16 mouse cellular contexts compared by ENCODE assay signal in genomic region chrX:11565888-11566287, GRCm38 (mm10).
"Had no signal": no experiment of that assay in that cellular context is flagged by ENCODE, and none has a peak within 500 bp of the region (broad histone marks: within the 10 kb centered on the region; RNA-seq: fewer than 3 reads in every experiment).

No protein-coding gene starts in this region.

- H3K4me1 ChIP-seq: neural tube, embryonic 15.5 days; stomach, embryonic 15.5 days had no signal

- H3K4me3 ChIP-seq: neural tube, embryonic 13.5 days; neural tube, embryonic 15.5 days; stomach, embryonic 15.5 days had no signal

- H3K9ac ChIP-seq: neural tube, embryonic 13.5 days; neural tube, embryonic 15.5 days; stomach, embryonic 15.5 days had no signal

- H3K36me3 ChIP-seq: neural tube, embryonic 13.5 days; neural tube, embryonic 15.5 days; stomach, embryonic 15.5 days had no signal

- H3K9me3 ChIP-seq: neural tube, embryonic 13.5 days; neural tube, embryonic 15.5 days; stomach, embryonic 15.5 days had no signal

- H3K27ac ChIP-seq: neural tube, embryonic 13.5 days; neural tube, embryonic 15.5 days; stomach, embryonic 15.5 days; stomach, postnatal 0 days had no signal

- DNase-seq: retina, postnatal 1 day; right cerebral cortex, adult 18-20 months; right cerebral cortex, postnatal 14 days; right cerebral cortex, postnatal 25 days; right cerebral cortex, postnatal 4 days; spleen, adult 18-20 months; thymus, adult 18-20 months; thymus, adult 2 months; thymus, postnatal 14 days; thymus, postnatal 25 days; thymus, postnatal 36 days; thymus, postnatal 4 days had no signal

- H3K4me2 ChIP-seq: neural tube, embryonic 13.5 days; neural tube, embryonic 15.5 days; stomach, embryonic 15.5 days had no signal
